Mouse (Mus musculus): ENCODE results near the gene Lancl3.

DNA sequence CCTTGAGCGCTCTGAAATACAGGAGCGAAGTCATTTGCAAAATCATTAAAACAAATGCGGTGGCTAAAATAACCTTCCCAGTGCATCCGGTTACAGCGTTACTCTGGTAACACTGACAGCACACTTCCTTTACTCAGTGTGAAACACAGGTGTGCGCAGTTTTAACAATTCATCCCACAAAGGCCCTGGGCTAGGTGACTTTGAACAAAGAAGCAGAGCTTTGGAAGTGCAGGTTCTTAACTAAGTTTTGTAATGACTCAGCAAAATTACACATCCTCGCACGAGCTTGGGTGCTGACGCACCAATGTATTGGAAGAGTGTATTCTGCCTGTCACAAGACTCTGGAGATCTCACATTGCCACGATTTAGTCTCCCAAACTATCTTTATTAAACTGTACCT lies 54.3 kb downstream of the Lancl3 start:
- TF ChIP-seq POLR2A (IDR thresholded peaks at IDR 0.05; ENCODE audit: borderline replicate concordance, insufficient read depth, low read length) (no peak), CTCF (IDR thresholded peaks at IDR 0.05; ENCODE audit: borderline replicate concordance, insufficient read depth, low read depth, low read length) (no peak)

Data from cerebellum, adult 2 months (tissue).